Mouse (Mus musculus) hindbrain, embryonic 11.5 days (tissue): ENCODE measurements around the gene Hmgcs1. TPM values are rescaled to one million over a fixed set of nuclear protein-coding genes. Genes with fewer than 3 reads are reported as not detected.

Experiments
- ATAC-seq: fragments of 200-750 bp; cut with Nextera tagmentation; 2 replicates; pipeline ENCODE4 v1.8.0; 2017; ENCODE audit warnings: mild to moderate bottlenecking, moderate TSS enrichment, moderate library complexity; ENCODE audit not compliant: low FRiP score
- DNase-seq: peaks from one replicate; pipeline ENCODE4 v3.0.0-alpha.2; 2015; ENCODE audit warnings: low spot score
- H3K27ac ChIP-seq: fragments of 300-500 bp; sonication (generic); 2 replicates; pipeline ENCODE4 v1.5.1; 2014; ENCODE audit warnings: mild to moderate bottlenecking, low read depth, low read length
- H3K27me3 ChIP-seq: fragments of 300-500 bp; sonication (generic); 2 replicates; pipeline ENCODE4 v1.6.1; 2014; ENCODE audit warnings: mild to moderate bottlenecking, low read length, moderate library complexity, mixed read lengths; ENCODE audit not compliant: control insufficient read depth, insufficient read depth
- H3K36me3 ChIP-seq: fragments of 300-500 bp; sonication (generic); 2 replicates; pipeline ENCODE4 v1.6.1; 2014; ENCODE audit warnings: mild to moderate bottlenecking, low read length, moderate library complexity, mixed read lengths; ENCODE audit not compliant: control insufficient read depth, insufficient read depth
- H3K4me1 ChIP-seq: fragments of 300-500 bp; sonication (generic); replicated peaks from 2 replicates; pipeline ENCODE4 v1.6.1; 2014; ENCODE audit warnings: low read length, mixed read lengths; ENCODE audit not compliant: control insufficient read depth, insufficient read depth
- H3K4me2 ChIP-seq: fragments of 300-500 bp; sonication (generic); replicated peaks from 2 replicates; pipeline ENCODE4 v1.6.1; 2014; ENCODE audit warnings: mild to moderate bottlenecking, low read depth, low read length
- H3K4me3 ChIP-seq: fragments of 300-500 bp; sonication (generic); 2 replicates; pipeline ENCODE4 v1.5.1; 2014; ENCODE audit warnings: low read depth, low read length
- H3K9ac ChIP-seq: fragments of 300-500 bp; sonication (generic); 2 replicates; pipeline ENCODE4 v1.6.1; 2014; ENCODE audit warnings: low read depth, low read length
- H3K9me3 ChIP-seq: fragments of 300-500 bp; sonication (generic); 2 replicates; pipeline ENCODE4 v1.6.1; 2016; ENCODE audit warnings: low read length; ENCODE audit not compliant: control insufficient read depth
- WGBS: fragments of 180-500 bp; shearing (Covaris S2); extraction: QIAGEN DNeasy Blood & Tissue Kit; methylation state at CpG from one replicate; pipeline ENCODE4 v1.1.7; 2014; 5-methylcytosine and 5-hydroxymethylcytosine counted together
- polyA plus RNA-seq: library from polyadenylated mRNA; unstranded; fragments of >200 nt; fragmentation: Nextera tagmentation; extraction: Ambion mirVana; gene quantifications from 2 replicates; pipeline ENCODE4 v1.2.1, GENCODE M21; 2014

Gene Hmgcs1
- polyA plus RNA-seq, 1 experiment from 2014 or later, result 493 TPM

DNA sequence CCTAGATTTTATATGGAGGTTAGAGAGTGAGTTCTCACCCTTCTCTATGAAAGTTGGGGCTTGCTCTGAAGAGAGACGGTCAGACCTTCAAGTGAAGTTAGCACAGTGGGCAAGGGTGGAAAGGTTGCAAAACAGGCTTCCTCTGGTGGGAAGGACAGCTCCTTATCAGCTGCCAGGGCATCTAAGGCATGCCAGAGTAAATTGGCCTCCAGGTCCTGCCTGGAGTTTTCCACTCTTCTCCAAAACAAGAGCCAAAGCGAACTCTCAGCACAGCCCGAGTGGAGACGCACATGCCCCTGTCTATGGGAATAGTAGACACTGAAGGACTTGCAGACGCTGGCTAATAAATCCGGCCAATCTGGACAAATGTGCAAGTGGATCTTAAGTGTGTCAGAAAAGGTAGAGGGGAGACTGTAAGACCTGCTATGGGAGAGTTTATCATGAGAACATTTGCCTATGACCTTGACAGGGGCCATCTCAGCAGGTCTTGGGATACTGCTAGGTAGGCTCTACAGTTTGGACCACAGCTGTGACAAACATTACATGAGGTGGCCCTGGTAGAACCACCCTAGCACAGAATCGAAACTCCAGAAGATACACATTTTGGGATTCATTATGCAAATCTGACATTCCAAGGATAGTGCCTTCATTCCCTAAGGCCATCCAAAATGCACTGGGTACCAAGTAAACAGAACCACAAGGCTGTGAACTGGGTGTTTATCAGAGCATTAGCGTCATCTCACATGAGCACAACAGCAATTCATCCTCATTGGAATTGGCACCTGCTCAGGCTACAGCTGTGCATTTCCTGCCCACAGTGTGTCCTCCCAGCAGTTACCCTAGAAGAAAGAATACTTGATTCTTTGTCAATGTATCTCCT, 19.4 kb downstream of the Hmgcs1 start:
- H3K9me3 ChIP-seq, result no peaks in the 10 kb centered on the region
- H3K4me3 ChIP-seq, result no peak overlapping the region
- DNase-seq (no peak), ATAC-seq (peak; percentile 31)
- no peak overlapping the region for H3K27ac ChIP-seq
- no peaks in the 10 kb centered on the region for H3K4me1 ChIP-seq
- H3K4me2 ChIP-seq, result no peak overlapping the region
- 97% methylated on average over 8 of the region's 8 CpGs for WGBS
- H3K27me3 ChIP-seq, result no peaks in the 10 kb centered on the region
- H3K9ac ChIP-seq, result no peak overlapping the region
- peaks cover 11% of the 10 kb centered on the region for H3K36me3 ChIP-seq

DNA sequence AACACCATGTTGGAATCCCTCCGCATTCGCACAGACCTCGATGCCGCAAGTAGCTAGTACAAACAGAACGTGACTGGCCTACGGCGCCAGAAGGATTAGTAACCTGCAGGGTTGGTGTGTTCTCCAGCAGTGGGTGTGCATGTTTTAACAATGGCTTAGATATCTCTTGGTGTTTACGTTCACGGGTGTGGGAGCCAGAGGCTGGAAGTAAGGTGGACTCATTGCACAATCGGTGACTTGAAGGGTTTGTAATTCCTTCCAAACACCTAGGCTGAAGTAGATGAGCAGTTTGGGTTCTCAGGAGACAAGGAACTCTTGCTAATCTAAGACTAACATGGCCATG, 20.1 kb downstream of the Hmgcs1 start:
- DNase-seq, result no peak
- Histone ChIP-seq H3K4me3 (no peak overlapping the region), H3K27ac (no peak overlapping the region), H3K4me2 (no peak overlapping the region), H3K27me3 (no peaks in the 10 kb centered on the region), H3K9me3 (no peaks in the 10 kb centered on the region), H3K9ac (no peak overlapping the region), H3K36me3 (peaks cover 9% of the 10 kb centered on the region), H3K4me1 (no peaks in the 10 kb centered on the region)
- no peak; the same call in 1 of the 2 replicates for ATAC-seq
- WGBS, result 89% methylated on average over 10 of the region's 10 CpGs

DNA sequence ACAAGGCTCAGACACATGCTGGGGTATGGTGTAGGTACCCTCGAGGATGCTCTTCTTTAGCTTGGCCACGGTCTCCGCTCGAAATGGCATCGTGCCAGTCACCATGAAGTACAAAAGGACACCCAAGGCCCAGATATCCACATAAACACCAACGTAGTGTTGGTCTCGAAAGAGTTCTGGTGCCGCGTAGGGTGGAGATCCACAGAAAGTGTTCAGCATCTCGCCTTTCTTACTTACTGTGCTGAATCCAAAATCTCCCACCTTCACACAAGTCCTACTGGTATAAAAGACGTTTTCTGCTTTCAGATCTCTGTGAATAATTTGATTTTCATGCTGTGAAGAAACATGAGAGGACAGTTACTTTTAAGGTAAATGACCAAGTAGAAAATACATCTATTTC, 22.3 kb downstream of the Hmgcs1 start:
- no peak overlapping the region for H3K27ac ChIP-seq
- DNase-seq, result no peak
- WGBS, result 92% methylated on average over 11 of the region's 11 CpGs
- H3K9ac ChIP-seq, result no peak overlapping the region
- no peak overlapping the region for H3K4me2 ChIP-seq
- 0 out of 2 replicates have a peak, but pooled peaks cover 2% of the 10 kb centered on the region for H3K36me3 ChIP-seq
- ATAC-seq, result no peak
- no peak overlapping the region for H3K4me3 ChIP-seq
- no peaks in the 10 kb centered on the region for H3K9me3 ChIP-seq
- no peaks in the 10 kb centered on the region for H3K27me3 ChIP-seq
- no peaks in the 10 kb centered on the region for H3K4me1 ChIP-seq

DNA sequence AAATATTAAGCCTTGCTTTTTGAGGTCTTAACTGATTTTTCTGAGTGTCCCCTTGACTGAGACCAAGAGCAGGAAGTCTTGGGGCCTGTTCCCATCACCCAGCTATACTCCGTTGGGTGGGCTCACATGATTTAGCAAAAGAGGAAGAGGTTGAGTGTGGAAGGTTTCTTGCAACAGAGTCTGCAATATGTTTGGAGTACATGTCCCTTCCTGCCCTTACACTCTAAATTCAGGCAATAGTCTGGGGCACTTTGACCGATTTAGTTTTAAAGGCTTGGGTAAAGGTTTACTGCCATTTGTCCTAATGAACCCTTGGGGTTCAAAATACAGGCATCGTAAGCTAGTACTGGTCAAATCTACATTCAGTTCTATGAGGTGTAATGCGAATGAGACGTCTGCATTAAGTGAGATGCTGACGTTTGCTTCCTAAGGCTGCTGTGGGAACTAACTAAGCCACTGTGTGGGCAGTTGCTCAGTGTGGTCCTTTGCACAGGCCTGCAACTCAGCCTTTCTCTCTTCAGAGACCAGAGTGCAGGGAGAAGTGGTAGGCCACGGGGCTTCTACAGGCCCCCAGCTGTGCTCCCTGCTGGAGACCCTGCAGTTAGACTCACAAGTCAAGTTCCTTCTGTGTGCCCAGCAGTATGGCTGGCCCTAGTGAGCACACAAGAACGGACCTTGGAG, 23.1 kb downstream of the Hmgcs1 start:
- Histone ChIP-seq H3K9ac (no peak overlapping the region), H3K27ac (no peak overlapping the region), H3K9me3 (no peaks in the 10 kb centered on the region)

DNA sequence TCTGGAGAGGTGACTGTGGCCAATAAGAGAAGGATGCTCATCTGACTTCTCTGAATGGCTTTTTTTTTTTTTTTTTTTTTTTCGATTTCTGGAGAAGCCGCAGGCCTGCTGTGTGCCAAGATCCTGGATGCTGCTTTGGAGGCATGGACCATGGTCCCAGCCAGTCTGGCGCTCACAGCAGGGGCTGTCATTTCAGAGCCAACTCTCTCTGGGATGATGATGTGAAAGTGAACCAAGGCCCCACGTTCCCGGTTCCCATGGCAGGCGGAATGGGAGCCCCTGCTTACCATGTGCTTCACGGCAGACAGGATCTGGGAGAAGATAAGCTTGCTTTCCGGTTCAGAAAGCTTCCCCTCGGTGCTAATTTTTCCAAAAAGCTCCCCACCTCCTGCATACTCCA, 23.6 kb downstream of the Hmgcs1 start:
- no peak for ATAC-seq
- 0 out of 2 replicates have a peak, but pooled peaks cover 2% of the 10 kb centered on the region for H3K36me3 ChIP-seq
- DNase-seq, result no peak
- no peak overlapping the region for H3K4me3 ChIP-seq
- no peaks in the 10 kb centered on the region for H3K27me3 ChIP-seq
- H3K27ac ChIP-seq, result no peak overlapping the region
- H3K4me1 ChIP-seq, result no peaks in the 10 kb centered on the region
- H3K9ac ChIP-seq, result no peak overlapping the region
- no peaks in the 10 kb centered on the region for H3K9me3 ChIP-seq
- 78% methylated on average over 9 of the region's 9 CpGs for WGBS
- no peak overlapping the region for H3K4me2 ChIP-seq

More for the DNA sequence above, 23.1 kb downstream of the Hmgcs1 start:
- Histone ChIP-seq H3K4me3 (no peak overlapping the region), H3K4me2 (no peak overlapping the region), H3K4me1 (no peaks in the 10 kb centered on the region), H3K36me3 (0 out of 2 replicates have a peak, but pooled peaks cover 2% of the 10 kb centered on the region), H3K27me3 (no peaks in the 10 kb centered on the region)
- no peak for ATAC-seq
- 72% methylated on average over 8 of the region's 8 CpGs for WGBS
- DNase-seq, result no peak

DNA sequence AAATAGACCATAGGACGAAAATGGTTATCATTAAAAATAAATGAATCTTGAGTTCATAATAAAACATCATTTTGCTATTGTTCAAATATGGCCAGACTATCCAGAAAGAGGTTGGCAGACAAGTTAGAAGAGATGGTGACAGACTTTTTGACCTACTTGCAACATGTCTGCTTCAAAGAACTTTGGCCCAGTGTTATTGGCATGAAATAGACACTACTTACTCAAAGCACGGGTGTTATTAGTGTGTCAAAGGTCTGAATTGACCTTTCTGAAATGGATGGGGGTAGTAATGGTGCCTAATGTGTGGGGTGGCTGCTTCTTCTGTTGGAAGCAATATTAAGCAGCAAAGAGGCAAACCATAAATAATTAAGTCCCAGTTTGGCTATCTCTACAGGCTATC, 25.9 kb downstream of the Hmgcs1 start:
- ATAC-seq, result no peak
- Histone ChIP-seq H3K9ac (no peak overlapping the region), H3K4me3 (no peak overlapping the region), H3K36me3 (no peaks in the 10 kb centered on the region), H3K9me3 (no peaks in the 10 kb centered on the region), H3K4me2 (no peak overlapping the region), H3K27me3 (no peaks in the 10 kb centered on the region), H3K4me1 (no peaks in the 10 kb centered on the region), H3K27ac (no peak overlapping the region)
- no peak for DNase-seq
- WGBS, result 81% methylated on average over 2 of the region's 2 CpGs

DNA sequence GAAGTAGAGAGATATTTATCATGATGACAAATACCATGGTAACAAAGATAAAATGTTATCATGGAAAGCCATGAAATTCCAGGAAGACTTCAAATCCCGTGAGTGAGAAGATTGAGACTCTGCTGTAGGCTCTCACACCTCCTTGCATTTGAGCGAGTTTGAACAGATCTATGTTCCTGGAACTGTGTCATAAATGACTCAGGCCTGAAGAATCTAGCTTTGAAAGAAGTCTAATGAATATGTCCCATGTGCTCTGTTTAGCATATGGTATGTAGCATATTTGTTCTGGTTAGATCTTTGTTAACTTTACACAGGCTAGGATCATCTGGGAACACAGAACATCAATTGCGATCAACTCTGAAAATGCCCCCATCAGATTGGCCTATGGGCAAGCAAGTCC, 32.3 kb downstream of the Hmgcs1 start:
- WGBS, result 95% methylated on average over 3 of the region's 3 CpGs
- no peak overlapping the region for H3K27ac ChIP-seq
- no peaks in the 10 kb centered on the region for H3K27me3 ChIP-seq
- ATAC-seq (no peak), DNase-seq (no peak)
- H3K9me3 ChIP-seq, result no peaks in the 10 kb centered on the region
- no peak overlapping the region for H3K4me2 ChIP-seq
- H3K4me3 ChIP-seq, result no peak overlapping the region
- no peaks in the 10 kb centered on the region for H3K36me3 ChIP-seq
- no peaks in the 10 kb centered on the region for H3K4me1 ChIP-seq
- H3K9ac ChIP-seq, result no peak overlapping the region

DNA sequence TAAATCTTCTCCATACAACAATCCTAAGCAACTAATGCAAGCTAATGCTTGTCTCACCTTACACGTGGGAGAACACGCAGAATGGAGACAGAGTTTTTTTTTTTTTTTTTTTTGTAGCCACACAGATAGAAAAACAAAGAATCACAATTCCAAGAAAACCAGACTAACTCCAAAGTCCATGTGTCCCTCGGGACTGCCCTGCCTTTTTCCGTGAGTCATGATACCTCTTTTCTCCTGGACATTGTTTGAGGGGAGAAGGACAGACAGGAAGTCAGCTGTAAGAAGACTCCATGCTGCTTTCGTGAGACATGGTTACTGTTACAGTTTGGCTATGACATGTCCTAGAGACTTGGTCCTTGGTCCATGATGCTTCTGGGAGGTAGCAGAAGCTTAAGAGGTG, 33.2 kb downstream of the Hmgcs1 start:
- Histone ChIP-seq H3K27me3 (no peaks in the 10 kb centered on the region), H3K4me3 (no peak overlapping the region), H3K27ac (no peak overlapping the region), H3K4me1 (no peaks in the 10 kb centered on the region), H3K4me2 (no peak overlapping the region), H3K9ac (no peak overlapping the region), H3K9me3 (no peaks in the 10 kb centered on the region), H3K36me3 (no peaks in the 10 kb centered on the region)
- 82% methylated on average over 5 of the region's 5 CpGs for WGBS
- DNase-seq (no peak), ATAC-seq (no peak)

DNA sequence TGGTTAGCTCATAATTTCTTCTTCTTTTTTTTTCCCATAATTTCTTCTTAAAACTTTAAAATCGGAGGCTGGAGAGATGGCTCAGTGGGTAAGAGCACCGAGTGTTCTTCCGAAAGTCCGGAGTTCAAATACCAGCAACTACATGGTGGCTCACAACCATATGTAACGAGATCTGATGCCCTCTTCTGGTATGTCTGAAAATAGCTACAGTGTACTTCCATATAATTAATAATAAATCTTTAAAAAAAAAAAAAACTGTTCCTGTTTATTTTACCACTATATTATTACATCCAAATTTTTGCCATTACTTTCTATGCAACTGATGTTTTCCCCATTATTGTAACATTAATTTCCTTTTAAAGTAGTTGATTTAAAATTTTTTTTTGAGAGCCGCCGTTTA, 34.4 kb downstream of the Hmgcs1 start:
- Histone ChIP-seq H3K9ac (no peak overlapping the region), H3K4me1 (no peaks in the 10 kb centered on the region), H3K9me3 (no peaks in the 10 kb centered on the region), H3K36me3 (no peaks in the 10 kb centered on the region), H3K4me2 (no peak overlapping the region), H3K27ac (no peak overlapping the region), H3K4me3 (no peak overlapping the region), H3K27me3 (no peaks in the 10 kb centered on the region)
- WGBS, result 85% methylated on average over 7 of the region's 7 CpGs
- DNase-seq (no peak), ATAC-seq (no peak)
